Mouse (Mus musculus): ENCODE measurements around the gene Alox8. TPM values are rescaled to one million over a fixed set of nuclear protein-coding genes. Genes with fewer than 3 reads are reported as not detected.

The Alox8 gene
- total and polyA plus RNA-seq, 2 experiments: not detected

- Histone ChIP-seq H3K79me2 (ENCODE audit: control insufficient read depth, insufficient read depth, low read length) (no peaks in the 10 kb centered on the region), H3K4me1 (ENCODE audit: control insufficient read depth, insufficient read depth, low read length) (no peaks in the 10 kb centered on the region), H3K4me3 (ENCODE audit: insufficient read depth, low read depth, low read length) (no peak overlapping the region), H3K27me3 (ENCODE audit: control insufficient read depth, insufficient read depth, low read length) (no peaks in the 10 kb centered on the region), H3K27ac (replicated peaks; ENCODE audit: insufficient read depth, low read depth, low read length) (no peak overlapping the region), H3K36me3 (ENCODE audit: control insufficient read depth, insufficient read depth, low read length) (no peaks in the 10 kb centered on the region), H3K9ac (ENCODE audit: low read depth, low read length) (no peak overlapping the region)
- 67% methylated on average over 2 of the region's 2 CpGs for WGBS
- DNase-seq (ENCODE audit: extremely low read depth, low read depth, low spot score): no peak
- TF ChIP-seq POLR2A (IDR thresholded peaks at IDR 0.05; ENCODE audit: extremely low read depth, insufficient read depth, low read length): no peak
- no peak for TF ChIP-seq CTCF (IDR thresholded peaks at IDR 0.05; ENCODE audit: low read depth, low read length)
Observed at GRCm38 (mm10) chr11:69218661-69219060, 21.0 kb upstream of the Alox8 start.

- Histone ChIP-seq H3K27ac (replicated peaks; ENCODE audit: insufficient read depth, low read depth, low read length) (no peak overlapping the region), H3K36me3 (ENCODE audit: control insufficient read depth, insufficient read depth, low read length) (no peaks in the 10 kb centered on the region), H3K4me3 (ENCODE audit: insufficient read depth, low read depth, low read length) (no peak overlapping the region), H3K4me1 (ENCODE audit: control insufficient read depth, insufficient read depth, low read length) (no peaks in the 10 kb centered on the region), H3K9ac (ENCODE audit: low read depth, low read length) (no peak overlapping the region), H3K79me2 (ENCODE audit: control insufficient read depth, insufficient read depth, low read length) (no peaks in the 10 kb centered on the region), H3K27me3 (ENCODE audit: control insufficient read depth, insufficient read depth, low read length) (no peaks in the 10 kb centered on the region)
- 89% methylated on average over 5 of the region's 5 CpGs for whole genome bisulfite sequencing
- TF ChIP-seq POLR2A (IDR thresholded peaks at IDR 0.05; ENCODE audit: extremely low read depth, insufficient read depth, low read length) (no peak), CTCF (IDR thresholded peaks at IDR 0.05; ENCODE audit: low read depth, low read length) (no peak)
- no peak for DNase-seq (ENCODE audit: extremely low read depth, low read depth, low spot score)
Observed at GRCm38 (mm10) chr11:69217411-69217810, 19.8 kb upstream of the Alox8 start.

GRCm38 (mm10) chr11:69211431-69211830, 13.8 kb upstream of the Alox8 start:
- Histone ChIP-seq H3K36me3 (ENCODE audit: control insufficient read depth, insufficient read depth, low read length) (no peaks in the 10 kb centered on the region), H3K4me1 (ENCODE audit: control insufficient read depth, insufficient read depth, low read length) (no peaks in the 10 kb centered on the region), H3K9ac (ENCODE audit: low read depth, low read length) (no peak overlapping the region), H3K27me3 (ENCODE audit: control insufficient read depth, insufficient read depth, low read length) (0 out of 2 replicates have a peak, but pooled peaks cover 2% of the 10 kb centered on the region), H3K4me3 (ENCODE audit: insufficient read depth, low read depth, low read length) (no peak overlapping the region), H3K79me2 (ENCODE audit: control insufficient read depth, insufficient read depth, low read length) (no peaks in the 10 kb centered on the region), H3K27ac (replicated peaks; ENCODE audit: insufficient read depth, low read depth, low read length) (no peak overlapping the region)
- no peak for DNase-seq (ENCODE audit: extremely low read depth, low read depth, low spot score)
- WGBS: 13% methylated on average over 2 of the region's 2 CpGs
- no peak for TF ChIP-seq CTCF (IDR thresholded peaks at IDR 0.05; ENCODE audit: low read depth, low read length)
- no peak for TF ChIP-seq POLR2A (IDR thresholded peaks at IDR 0.05; ENCODE audit: extremely low read depth, insufficient read depth, low read length)

GRCm38 (mm10) chr11:69202469-69203230, 5.0 kb upstream of the Alox8 start:
- no peak for TF ChIP-seq POLR2A (IDR thresholded peaks at IDR 0.05; ENCODE audit: extremely low read depth, insufficient read depth, low read length)
- no peak for TF ChIP-seq CTCF (IDR thresholded peaks at IDR 0.05; ENCODE audit: low read depth, low read length)
- WGBS: 77% methylated on average over 13 of the region's 13 CpGs

GRCm38 (mm10) chr11:69200231-69200630, 2.6 kb upstream of the Alox8 start:
- peaks cover 4% of the 10 kb centered on the region for H3K27me3 ChIP-seq (ENCODE audit: control insufficient read depth, insufficient read depth, low read length)
- WGBS: 75% methylated on average over 6 of the region's 6 CpGs
- TF ChIP-seq POLR2A (IDR thresholded peaks at IDR 0.05; ENCODE audit: extremely low read depth, insufficient read depth, low read length) (no peak), CTCF (IDR thresholded peaks at IDR 0.05; ENCODE audit: low read depth, low read length) (no peak)

More at GRCm38 (mm10) chr11:69202469-69203230, 5.0 kb upstream of the Alox8 start:
- H3K36me3 ChIP-seq (ENCODE audit: control insufficient read depth, insufficient read depth, low read length): no peaks in the 10 kb centered on the region
- no peak overlapping the region for H3K4me3 ChIP-seq (ENCODE audit: insufficient read depth, low read depth, low read length)
- H3K27ac ChIP-seq (replicated peaks; ENCODE audit: insufficient read depth, low read depth, low read length): no peak overlapping the region
- no peak for DNase-seq (ENCODE audit: extremely low read depth, low read depth, low spot score)
- no peaks in the 10 kb centered on the region for H3K79me2 ChIP-seq (ENCODE audit: control insufficient read depth, insufficient read depth, low read length)
- H3K9ac ChIP-seq (ENCODE audit: low read depth, low read length): no peak overlapping the region
- no peaks in the 10 kb centered on the region for H3K4me1 ChIP-seq (ENCODE audit: control insufficient read depth, insufficient read depth, low read length)
- H3K27me3 ChIP-seq (ENCODE audit: control insufficient read depth, insufficient read depth, low read length): no peaks in the 10 kb centered on the region

GRCm38 (mm10) chr11:69199251-69199650, 1.6 kb upstream of the Alox8 start:
- Histone ChIP-seq H3K36me3 (ENCODE audit: control insufficient read depth, insufficient read depth, low read length) (no peaks in the 10 kb centered on the region), H3K79me2 (ENCODE audit: control insufficient read depth, insufficient read depth, low read length) (no peaks in the 10 kb centered on the region), H3K4me1 (ENCODE audit: control insufficient read depth, insufficient read depth, low read length) (no peaks in the 10 kb centered on the region), H3K9ac (ENCODE audit: low read depth, low read length) (no peak overlapping the region), H3K27ac (replicated peaks; ENCODE audit: insufficient read depth, low read depth, low read length) (no peak overlapping the region), H3K27me3 (ENCODE audit: control insufficient read depth, insufficient read depth, low read length) (peaks cover 4% of the 10 kb centered on the region), H3K4me3 (ENCODE audit: insufficient read depth, low read depth, low read length) (no peak overlapping the region)
- TF ChIP-seq POLR2A (IDR thresholded peaks at IDR 0.05; ENCODE audit: extremely low read depth, insufficient read depth, low read length) (no peak), CTCF (IDR thresholded peaks at IDR 0.05; ENCODE audit: low read depth, low read length) (no peak)
- no peak for DNase-seq (ENCODE audit: extremely low read depth, low read depth, low spot score)
- 81% methylated on average over 1 of the region's 1 CpGs for WGBS

More at GRCm38 (mm10) chr11:69200231-69200630, 2.6 kb upstream of the Alox8 start:
- H3K4me1 ChIP-seq (ENCODE audit: control insufficient read depth, insufficient read depth, low read length): no peaks in the 10 kb centered on the region
- H3K4me3 ChIP-seq (ENCODE audit: insufficient read depth, low read depth, low read length): no peak overlapping the region
- no peak overlapping the region for H3K27ac ChIP-seq (replicated peaks; ENCODE audit: insufficient read depth, low read depth, low read length)
- H3K79me2 ChIP-seq (ENCODE audit: control insufficient read depth, insufficient read depth, low read length): no peaks in the 10 kb centered on the region
- no peak for DNase-seq (ENCODE audit: extremely low read depth, low read depth, low spot score)
- no peak overlapping the region for H3K9ac ChIP-seq (ENCODE audit: low read depth, low read length)
- no peaks in the 10 kb centered on the region for H3K36me3 ChIP-seq (ENCODE audit: control insufficient read depth, insufficient read depth, low read length)
